Mouse (Mus musculus) neural tube, embryonic 10.5 days (tissue): ENCODE measurements around the gene Mrpl52.
A peak's percentile ranks its signal among the peaks of the same experiment; 100 is the strongest.

Experiments used
- DNase-seq: peaks from one replicate; pipeline ENCODE4 v3.0.0-alpha.2; 2017; ENCODE audit warnings: low spot score; ENCODE audit errors: extremely low spot score

Gene Mrpl52

DNA sequence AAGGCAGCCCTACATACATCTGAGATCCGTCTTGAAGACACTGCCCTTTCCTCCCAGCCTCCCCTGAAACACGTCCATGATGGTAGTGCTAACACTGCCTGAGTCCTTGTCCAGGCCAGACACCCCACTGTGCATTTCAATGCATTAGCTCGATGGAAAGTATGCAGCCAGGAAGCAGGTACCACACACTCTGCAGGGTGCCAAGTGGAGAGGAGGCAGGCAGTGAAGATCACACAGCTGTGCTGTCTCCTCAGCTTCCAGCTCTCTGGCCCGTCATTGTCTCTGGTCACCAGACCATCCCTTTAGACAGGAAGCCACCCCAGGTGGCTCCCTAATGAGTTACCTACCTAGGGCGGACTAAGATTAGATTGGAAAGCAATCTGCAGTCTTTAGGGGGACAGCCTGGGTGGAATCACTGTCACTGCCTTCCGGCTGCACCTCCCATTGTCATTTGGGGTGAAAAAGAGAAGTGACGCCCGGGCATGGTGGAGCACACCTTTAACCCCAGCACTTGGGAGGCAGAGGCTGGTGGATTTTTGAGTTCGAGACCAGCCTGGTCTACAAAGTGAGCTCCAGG, 14.6 kb upstream of the Mrpl52 start:
- no peak for DNase-seq

DNA sequence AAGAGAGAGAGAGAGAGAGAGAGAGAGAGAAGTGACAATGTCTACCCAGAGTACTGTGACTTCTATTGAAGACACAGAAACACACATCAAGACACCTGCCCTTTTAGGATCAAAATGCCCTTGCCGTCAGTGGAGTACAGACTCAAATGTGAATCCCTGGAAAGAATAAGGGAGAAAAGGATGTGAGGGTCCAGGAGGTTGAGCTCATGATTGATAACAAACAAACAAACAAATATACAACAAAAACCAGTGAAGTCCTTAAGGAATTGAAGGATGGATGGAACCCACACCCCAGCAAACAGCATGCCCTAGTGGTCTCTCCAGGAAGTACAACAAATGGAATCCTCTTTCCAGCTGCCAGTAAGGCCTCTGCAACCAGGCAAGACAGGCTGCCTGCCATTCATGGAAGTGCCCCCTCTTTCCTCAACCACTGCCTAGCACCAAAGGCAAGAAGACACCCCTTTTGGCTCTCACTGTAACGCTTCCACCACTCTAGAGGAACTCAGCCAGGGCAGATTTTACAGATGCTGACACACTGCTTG, 14.0 kb upstream of the Mrpl52 start:
- DNase-seq = peak; percentile 43

DNA sequence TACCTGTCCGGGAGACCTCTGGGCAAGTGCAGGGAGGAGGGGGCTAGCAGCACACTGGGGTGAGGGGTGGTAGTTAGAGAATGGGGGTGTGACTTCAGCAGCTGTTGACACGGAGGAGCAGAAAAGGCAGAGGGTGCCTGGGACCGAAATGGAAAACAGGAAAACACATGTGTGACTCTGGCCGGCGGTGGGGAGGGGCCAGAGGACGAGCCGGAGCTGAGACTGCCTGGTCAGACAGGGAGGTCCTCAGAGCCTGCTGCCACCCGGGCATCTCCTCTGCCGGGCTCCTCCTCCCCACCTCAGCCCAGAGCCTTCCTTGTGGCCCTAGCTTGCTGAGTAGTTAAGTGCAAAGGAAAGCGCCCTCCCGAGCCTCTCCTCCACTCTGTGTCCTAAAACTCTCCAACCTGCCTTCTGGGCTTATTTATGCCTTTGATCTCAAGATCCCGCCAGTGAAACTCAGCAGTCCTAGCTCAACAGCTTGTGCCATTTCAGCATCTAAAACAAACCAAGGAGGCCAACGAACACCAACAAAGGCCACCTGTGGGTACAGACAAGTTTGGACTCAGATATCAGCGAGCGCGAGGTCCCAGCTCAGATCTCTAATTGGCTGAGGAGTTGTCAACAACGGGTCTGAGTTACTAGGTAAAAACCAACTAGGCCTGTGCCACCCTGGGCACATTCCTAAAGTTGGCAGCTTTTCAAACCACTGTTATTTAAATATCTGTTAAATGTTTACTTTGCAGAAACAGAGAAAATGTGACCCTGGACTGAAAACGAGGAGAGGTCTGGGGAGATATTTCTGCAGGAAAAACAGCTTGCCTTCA, 12.6 kb upstream of the Mrpl52 start:
- DNase-seq = peak; percentile 42

DNA sequence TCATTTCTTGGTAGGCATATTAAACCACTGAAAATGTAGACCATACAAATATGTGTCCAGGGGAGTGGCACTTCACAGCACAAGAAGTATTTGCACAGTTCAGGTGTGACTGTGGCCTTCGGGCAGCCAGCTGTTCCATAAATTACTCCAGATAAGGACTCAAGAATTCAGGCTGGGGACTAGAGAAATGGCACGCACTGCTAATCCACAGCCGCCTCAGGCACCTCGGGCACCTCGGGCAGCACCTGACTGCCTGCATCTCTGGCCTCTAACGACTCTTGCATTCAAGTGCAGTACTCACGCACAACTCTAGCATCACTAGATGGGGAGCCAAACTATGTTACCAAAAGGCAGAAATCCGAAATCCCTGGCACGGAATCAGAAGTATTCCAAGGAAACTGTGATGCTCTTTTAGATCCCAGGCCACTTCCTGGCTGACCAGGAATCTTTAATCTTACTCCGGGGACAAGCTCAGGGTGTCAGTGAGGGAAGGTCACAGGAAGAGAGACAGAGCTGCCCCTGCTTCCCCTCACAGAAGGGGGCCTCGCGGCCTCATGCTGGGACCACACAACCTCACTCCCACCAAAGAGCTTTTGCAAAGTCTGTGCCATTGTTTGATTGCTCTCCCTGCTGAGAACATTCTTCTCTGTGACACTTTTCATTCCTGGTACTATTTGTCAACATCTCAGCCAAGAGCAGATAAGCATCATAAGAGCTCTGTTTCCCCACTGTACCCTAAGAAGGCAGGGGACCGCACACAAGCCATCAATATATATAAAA, 11.3 kb upstream of the Mrpl52 start:
- peak; percentile 30 for DNase-seq

DNA sequence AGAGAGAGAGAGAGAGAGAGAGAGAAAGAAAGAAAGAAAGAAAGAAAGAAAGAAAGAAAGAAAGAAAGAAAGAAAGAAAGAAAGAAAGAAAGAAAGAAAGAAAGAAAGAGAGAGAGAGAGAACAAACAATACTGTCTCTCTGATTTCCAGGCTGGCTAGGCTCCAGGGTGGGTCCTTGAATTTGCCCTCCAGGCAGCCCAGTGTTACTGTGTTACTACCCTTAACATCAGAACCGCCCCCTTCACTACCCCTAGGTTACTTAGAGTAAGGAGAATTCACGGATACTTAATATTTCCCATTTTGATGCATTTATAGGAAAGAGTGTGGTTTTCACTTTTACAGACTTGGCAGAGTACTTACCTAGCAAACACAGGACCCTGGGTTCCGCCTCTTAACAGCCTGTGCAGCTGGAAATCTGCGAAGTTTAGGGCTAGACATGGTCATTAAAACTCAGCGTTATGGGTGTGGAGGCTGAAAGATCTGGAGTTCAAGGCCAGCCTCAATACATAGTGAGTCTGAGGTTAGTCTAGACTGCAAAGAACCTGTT, 10.4 kb upstream of the Mrpl52 start:
- no peak for DNase-seq

DNA sequence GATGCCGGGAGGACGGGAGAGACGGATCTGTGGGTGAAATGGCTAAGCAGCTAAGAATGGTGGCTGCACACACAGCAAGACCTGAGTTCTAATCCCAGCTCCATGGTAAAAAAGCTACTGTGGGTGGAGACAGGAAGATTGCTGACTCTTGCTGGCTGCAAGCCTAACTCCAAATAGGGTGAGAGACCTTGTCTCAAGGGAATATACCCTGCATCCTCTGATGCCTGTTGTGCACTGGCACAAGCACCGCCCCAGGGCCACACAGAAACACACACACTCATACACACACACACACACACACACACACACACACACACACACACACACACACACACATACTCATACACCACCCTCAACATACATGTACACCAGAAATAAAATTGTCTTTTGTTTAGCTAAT, 9.9 kb upstream of the Mrpl52 start:
- no peak for DNase-seq

DNA sequence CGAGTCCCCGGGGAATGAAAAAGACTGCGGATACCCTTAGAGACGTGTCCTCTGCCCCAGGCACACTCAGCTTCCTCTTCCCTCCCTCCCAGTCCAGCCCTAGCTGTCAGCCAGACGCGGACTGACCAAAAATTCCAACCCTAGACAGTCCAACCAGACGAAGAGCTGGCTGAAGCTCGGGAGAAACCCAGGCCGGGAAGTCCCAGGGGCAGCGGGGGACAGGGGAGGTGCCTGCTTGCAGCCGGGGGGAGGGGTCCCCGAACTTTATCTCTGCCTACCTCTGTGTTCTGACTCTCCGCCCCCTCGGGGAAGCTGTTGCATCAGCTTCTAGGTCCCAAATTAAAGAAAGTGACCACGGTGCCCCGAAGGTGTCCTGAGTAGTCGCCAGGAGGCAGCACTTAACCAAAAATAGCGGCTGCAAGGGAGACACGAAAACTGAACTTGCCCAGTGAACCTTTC, 9.1 kb upstream of the Mrpl52 start, which contains the start of gene Slc7a7:
Gene Slc7a7 (minus strand): TSS at position 158 of the 459 bp plus-strand sequence.
- peak; percentile 51 for DNase-seq

DNA sequence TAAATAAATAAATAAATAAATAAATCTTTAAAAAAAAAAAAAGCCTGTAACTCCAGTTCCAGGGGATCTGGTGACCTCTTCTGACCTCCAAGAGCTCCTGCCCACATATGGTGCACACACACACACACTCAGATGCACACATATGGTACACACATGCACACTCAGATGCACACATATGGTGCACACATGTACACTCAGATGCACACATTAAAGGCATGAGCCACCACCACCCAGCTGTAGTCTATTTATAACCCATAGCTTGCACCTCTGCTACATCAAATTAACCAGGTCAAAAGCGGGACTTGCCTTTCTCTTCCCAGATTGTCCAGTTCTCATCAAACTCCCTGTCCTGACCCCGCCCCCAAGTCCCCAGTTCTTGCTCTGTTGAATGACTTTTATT, 5.7 kb upstream of the Mrpl52 start:
- DNase-seq = peak; percentile 26

DNA sequence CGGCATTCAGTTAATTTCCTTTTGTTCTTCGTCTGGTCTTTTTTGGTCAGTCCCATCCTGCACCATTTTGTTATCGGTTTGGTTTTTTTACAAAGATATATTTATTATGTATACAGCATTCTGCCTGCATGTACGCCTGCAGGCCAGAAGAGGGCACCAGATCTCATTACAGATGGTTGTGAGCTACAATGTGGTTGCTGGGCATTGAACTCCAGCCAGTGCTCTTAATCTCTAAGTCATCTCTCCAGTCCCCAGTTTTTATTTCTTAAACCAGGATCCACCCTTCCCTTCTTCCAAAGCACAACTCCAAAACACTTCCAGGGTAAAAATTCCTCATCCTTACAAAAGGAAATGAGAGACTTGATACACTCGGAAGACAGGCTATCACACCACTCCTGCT, 3.3 kb upstream of the Mrpl52 start:
- DNase-seq = no peak

DNA sequence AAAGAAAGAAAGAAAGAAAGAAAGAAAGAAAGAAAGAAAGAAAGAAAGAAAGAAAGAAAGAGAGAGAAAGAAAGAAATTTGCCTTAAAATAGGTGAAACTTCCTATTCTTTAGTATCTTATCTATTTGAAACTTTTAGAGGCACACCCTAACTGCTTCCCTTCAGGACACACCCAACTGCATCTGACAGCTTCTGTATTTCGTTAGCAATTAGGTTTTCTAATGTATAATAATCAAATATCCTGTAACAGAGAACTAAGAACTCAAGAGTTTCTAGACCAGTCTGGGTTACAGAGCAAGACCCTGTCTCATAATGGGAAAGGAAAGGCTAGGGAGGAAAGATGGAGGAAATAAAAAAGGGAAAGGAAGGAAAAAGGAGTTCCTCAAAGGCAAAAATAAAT, 2.1 kb upstream of the Mrpl52 start:
- DNase-seq = no peak

DNA sequence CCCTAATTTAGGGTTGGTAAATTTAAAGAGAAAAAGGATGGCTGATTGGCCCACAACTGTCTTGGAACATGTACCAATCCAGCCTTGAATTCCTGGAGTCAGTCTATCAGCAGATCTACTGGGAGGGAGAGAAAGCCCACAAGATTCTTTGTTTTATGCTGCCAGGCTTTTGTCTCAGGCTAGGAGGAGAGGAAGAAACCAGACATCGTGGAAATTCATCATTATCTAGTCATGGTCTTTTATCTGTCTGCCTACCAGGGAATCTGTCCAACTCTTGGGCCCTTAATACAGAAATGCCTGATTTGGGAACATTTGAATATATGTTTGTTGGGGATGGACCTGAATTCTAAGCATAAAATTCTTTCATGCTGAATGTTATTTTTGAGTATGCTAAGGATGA, 1.2 kb upstream of the Mrpl52 start:
- no peak for DNase-seq

DNA sequence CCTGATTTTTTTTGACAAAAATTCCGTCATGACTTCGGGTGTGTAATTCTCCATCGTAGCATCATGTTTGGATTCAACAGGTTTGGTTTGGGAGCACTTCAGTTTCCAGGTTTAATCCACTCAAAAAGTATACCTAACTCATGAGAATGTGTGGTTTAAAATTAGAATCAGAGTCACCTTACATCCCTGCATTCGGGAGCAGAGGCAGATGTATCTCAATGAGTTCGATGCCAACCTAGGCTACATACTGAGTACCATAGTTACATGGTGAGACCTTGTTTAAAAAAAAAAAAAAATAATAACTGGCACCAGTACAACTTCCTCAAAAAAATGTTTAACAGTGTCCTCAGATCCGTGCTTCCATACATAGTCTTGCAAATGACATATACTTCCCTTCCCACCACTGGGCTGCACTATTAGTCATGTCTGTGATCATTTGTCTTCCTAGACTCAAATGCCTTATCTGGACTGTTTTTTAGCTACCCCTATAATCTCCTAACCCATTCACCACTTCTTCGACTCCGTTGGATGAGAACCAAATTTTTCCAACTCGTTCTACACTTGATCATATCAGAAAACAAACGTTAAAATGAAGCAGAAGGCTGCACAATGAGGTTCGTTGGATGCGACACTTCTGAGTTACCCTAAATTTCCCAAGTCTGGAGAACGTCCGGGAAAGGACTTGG, 563 bp upstream of the Mrpl52 start:
- no peak for DNase-seq

DNA sequence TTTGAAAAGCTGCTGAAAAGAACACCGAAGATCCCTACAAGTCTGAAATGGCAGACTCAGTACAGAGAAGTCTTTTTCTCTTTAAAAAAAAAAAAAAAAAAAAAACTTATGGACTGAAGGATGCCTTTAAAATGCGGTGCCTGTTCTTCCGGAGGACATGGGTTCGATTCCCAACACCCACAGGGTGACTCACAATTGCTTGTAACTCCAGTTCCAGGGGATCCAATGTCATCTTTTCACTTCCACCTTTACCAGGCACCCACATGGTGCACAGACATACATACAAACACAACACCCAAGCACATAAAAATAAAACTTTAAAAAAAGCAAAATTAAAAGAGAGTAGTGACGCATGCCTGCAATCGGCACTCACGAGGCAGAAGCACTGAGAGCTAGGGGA, 987 bp downstream of the Mrpl52 start:
- no peak for DNase-seq

DNA sequence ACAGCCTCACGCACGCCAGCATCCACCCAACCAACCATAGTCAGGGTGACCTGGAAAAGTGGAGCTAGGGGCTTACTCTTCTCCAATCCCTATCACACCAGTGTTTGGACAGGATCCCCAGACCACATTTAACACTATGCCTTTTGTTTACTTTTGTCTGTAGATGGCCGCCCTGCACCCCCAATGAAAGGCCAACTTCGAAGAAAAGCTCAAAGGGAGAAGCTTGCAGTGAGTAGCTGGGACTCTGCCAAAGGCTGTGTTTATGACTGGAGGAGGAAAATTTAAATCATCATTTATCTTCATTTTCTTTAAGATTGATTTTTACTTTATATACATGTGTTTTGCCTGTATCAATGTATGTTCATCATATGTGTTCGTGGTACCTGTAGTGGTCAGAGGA, 1.7 kb downstream of the Mrpl52 start:
- DNase-seq = no peak

DNA sequence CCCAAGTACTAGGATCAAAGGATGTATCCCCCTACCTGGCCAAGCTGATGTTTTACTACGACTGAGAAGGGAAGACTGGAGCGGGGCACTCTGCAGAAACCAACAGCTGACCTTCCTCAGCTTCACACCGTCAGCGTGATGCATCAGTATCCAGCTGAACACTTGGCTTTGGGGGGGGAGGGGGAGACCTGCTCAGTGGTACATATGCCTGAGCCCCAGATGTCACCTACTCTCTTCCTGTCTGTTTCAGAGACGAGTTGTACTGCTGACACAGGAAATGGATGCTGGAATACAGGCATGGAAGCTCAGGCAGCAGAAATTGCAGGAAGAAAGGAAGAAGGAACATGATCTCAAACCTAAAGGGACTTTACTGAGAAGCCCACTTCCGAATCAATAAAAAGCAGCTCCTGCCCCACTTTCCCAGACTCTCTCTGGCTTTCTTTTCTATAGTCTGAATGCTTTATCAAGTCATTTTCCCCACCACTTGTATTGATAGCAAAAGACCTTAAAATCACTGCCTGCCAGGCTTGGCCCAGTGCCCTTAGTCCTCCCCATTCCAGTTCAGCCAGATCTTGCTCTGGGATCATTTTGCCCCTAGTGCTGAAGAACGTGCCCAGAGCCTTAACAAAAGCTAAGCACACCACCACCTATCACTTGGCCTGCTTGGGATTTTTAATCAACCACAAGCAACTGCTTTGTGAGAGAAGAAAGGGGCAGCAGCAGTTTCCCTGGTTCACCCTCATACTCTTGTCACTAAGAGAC, 2.8 kb downstream of the Mrpl52 start:
- peak; percentile 13 for DNase-seq

DNA sequence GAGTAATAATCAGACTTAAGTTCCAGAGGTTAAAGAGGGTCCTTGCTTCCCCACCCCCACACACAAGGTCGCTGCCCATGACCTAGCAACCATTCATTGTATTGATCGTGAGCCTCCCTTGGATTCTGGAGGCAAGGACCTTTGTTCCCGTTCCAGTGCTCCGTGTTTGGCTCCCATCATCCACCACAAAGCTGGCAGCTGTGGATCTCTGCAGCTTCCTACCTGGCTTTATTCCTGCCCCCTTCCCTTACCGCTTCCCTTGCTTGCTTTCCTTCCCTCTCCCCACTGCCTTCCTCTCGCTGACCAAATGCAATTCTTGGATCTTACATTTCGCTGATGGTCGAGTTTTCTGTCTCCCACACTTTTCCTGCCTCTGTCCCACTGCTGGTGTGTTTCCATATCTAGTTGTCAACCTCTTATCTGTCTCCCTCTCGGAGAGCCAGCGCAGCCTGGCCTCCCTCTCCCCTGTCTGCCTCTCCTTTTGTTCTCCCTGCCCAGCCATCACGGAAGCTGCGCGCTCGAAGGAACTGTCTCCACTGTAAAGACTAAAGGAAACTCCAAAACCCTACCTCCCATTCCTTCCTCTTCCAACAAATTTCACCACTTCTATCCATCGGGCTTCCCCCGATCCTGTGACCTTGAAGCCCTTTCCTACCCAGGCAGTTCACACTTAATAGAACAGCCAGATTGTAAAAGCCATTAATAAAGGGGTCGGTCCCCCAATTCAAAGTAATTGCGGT, 3.9 kb downstream of the Mrpl52 start:
- peak; percentile 50 for DNase-seq

DNA sequence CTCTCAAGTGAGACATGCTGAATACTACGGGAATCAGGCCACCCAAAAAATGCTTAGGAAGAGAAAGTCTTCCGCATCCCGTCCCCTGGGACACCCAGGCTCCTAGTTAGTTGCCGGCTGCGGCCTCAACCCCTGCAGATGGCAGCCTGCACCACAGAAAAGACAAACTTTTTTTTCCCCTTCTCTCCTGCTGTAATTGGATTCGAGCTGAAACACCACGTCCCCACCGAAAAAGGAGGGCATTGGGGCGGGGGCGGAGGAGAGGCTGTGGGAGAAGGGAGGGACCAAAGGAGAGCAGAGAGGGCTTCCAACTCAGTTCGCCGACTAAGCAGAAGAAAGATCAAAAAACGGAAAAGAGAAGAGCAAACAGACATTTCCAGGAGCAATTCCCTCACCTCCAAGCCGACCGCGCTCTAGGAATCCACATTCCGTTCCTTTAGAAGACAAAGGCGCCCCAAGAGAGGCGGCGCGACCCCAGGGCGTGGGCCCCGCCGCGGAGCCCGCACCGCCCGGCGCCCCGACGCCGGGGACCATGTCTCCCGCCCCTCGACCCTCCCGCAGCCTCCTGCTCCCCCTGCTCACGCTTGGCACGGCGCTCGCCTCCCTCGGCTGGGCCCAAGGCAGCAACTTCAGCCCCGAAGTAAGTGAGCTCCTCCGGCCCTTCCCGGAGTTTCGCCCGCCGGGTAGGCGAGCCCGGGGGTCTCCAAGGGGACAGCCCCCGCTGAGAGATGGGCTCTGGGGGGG, 4.8 kb downstream of the Mrpl52 start, which contains the start of gene Mmp14:
Gene Mmp14 (plus strand): TSS at position 279 of the 744 bp plus-strand sequence.
- peak; percentile 80 for DNase-seq

DNA sequence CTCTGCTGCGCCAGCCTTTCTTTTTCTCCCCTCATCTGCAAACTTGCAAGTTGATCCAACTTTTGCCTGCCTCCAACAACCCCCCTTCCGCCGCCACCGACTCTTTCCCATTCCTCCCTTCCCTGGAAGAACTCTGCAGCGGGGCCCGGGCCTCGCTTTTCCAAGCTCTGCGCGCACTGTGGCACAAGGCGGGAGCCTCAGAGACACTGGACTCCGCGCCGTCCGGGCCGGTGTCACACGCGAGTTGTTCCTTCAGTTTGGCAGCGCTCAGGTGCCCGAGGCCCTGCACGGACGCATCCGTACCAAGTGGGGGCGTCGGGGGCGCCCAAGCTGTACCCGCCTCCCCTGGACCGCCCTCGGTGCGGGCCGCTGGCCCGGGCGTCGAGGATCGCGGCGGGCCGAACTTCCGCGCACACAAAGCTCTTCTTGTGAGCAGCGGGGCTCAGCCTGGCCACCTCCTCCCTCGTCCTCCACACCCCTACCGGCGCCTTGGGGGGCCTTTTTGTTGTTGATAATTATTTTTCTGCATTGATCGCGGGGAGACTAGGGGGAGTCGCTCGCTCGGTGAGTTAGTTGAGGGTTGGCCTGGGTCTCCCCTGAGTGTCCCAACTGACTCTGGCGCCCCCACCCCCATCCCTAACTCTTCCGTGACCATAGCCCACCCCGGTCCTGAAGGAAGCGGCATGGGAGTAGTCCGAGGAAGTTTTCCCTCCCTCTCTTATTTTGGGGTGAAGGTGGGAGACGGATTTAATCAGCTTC, 5.5 kb downstream of the Mrpl52 start:
- peak; percentile 68 for DNase-seq
